Mouse (Mus musculus) stomach, postnatal 0 days (tissue): ENCODE results near the gene Nt5c2.

ENCODE experiments used
- CTCF ChIP-seq: IDR thresholded peaks from 2 replicates; pipeline ENCODE4 v1.5.1; 2016; ENCODE audit warnings: antibody characterized with exemption, low read depth, mild to moderate bottlenecking, moderate library complexity
- EP300 ChIP-seq: optimal IDR thresholded peaks from 2 replicates; pipeline ENCODE3; 2016; ENCODE audit warnings: antibody characterized with exemption

- TF ChIP-seq CTCF (no peak), EP300 (no peak)
Measured at GRCm38 (mm10) chr19:46863236-46863927, 151.6 kb downstream of the Nt5c2 start.
